Mouse (Mus musculus): ENCODE results near the gene Ppm1l.

GRCm38 (mm10) chr3:69484006-69484574, 167.4 kb downstream of the Ppm1l start:
- no peak for TF ChIP-seq MAX (IDR thresholded peaks at IDR 0.05; ENCODE audit: low read depth)
- TF ChIP-seq CEBPB (IDR thresholded peaks at IDR 0.05; ENCODE audit: insufficient read depth, poor library complexity, severe bottlenecking) = no peak
- no peak for TF ChIP-seq POLR2A (IDR thresholded peaks at IDR 0.05; ENCODE audit: insufficient read length, low read depth)
- no peak for TF ChIP-seq MYOD1 (IDR thresholded peaks at IDR 0.05; ENCODE audit: control insufficient read depth in 1 of 3, insufficient read length in 2 of 3, low read depth in 2 of 3)
- TF ChIP-seq TCF12 (IDR thresholded peaks at IDR 0.05; ENCODE audit: insufficient read depth, poor library complexity, severe bottlenecking) = no peak
- no peak for TF ChIP-seq POLR2AphosphoS2 (IDR thresholded peaks at IDR 0.05; ENCODE audit: insufficient read length, low read depth)
- no peak for TF ChIP-seq USF1 (IDR thresholded peaks at IDR 0.05; ENCODE audit: low read depth)
- no peak for TF ChIP-seq TCF3 (IDR thresholded peaks at IDR 0.05; ENCODE audit: insufficient read length, low read depth)
- TF ChIP-seq E2F4 (IDR thresholded peaks at IDR 0.05; ENCODE audit: insufficient read depth) = no peak
- TF ChIP-seq REST (IDR thresholded peaks at IDR 0.05; ENCODE audit: insufficient read depth, insufficient read length) = no peak
- TF ChIP-seq MYOG (IDR thresholded peaks at IDR 0.05; ENCODE audit: control insufficient read depth in 1 of 3, insufficient read depth in 1 of 3, insufficient read length in 2 of 3, low read depth in 2 of 3) = no peak
- no peak for TF ChIP-seq SRF (IDR thresholded peaks at IDR 0.05; ENCODE audit: control insufficient read depth, insufficient read length, low read depth)

Data from myocyte (in vitro differentiated cells).